Mouse (Mus musculus): ENCODE results near the gene Rps16. TPM values are rescaled to one million over a fixed set of nuclear protein-coding genes. Genes with fewer than 3 reads are reported as not detected.
"Not testable (repeated sequence)": the region's sequence is repeated elsewhere in the genome, so short reads cannot be mapped to it uniquely, and the experiment has no call there.

Gene Rps16
- polyA plus RNA-seq, 1 experiment from 2014 or later: 599 TPM

GRCm38 (mm10) chr7:28382981-28383396 lies 32.5 kb downstream of the Rps16 start:
- peak; percentile 38 for ATAC-seq (ENCODE audit: extremely low read depth, insufficient number of reproducible peaks, low FRiP score, low TSS enrichment)
- peak overlapping the region; percentile 88 for H3K4me2 ChIP-seq
- no peaks in the 10 kb centered on the region for H3K27me3 ChIP-seq (replicated peaks)
- H3K27ac ChIP-seq (replicated peaks): peak overlapping the region; percentile 100
- H3K9me3 ChIP-seq: no peaks in the 10 kb centered on the region
- H3K4me3 ChIP-seq: peak overlapping the region; percentile 46
- WGBS: 9% methylated on average over 11 of the region's 11 CpGs
- H3K9ac ChIP-seq: peak overlapping the region; percentile 85
- peaks cover 26% of the 10 kb centered on the region for H3K36me3 ChIP-seq
- peaks cover 54% of the 10 kb centered on the region for H3K4me1 ChIP-seq

DNA sequence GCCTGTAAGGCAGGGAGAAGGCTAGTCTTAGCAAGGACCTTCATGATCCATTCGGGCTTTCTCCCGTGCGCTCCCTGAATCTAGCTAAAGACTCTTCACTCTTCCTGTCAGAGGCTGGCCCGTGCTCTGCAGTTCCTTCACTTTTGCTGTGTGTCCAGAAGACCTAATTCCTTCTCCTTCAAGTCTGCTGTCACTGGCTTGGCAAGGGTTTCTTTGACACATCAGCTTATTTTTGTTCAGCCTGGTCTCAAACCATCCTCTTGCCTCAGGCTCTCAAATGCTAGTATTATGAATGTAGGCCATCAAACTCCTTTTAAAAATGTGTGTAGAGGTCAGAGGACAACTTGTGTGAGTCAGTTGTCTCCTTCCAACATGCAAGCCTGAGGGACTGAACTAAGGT lies 33.2 kb downstream of the Rps16 start:
- WGBS: 77% methylated on average over 4 of the region's 4 CpGs
- Histone ChIP-seq H3K4me2 (peak overlapping the region; percentile 88), H3K27me3 (replicated peaks) (no peaks in the 10 kb centered on the region), H3K27ac (replicated peaks) (peak overlapping the region; percentile 100), H3K9ac (peak overlapping the region; percentile 85), H3K36me3 (peaks cover 31% of the 10 kb centered on the region), H3K4me1 (peaks cover 51% of the 10 kb centered on the region), H3K9me3 (no peaks in the 10 kb centered on the region), H3K4me3 (no peak overlapping the region)
- no peak for ATAC-seq (ENCODE audit: extremely low read depth, insufficient number of reproducible peaks, low FRiP score, low TSS enrichment)

- Histone ChIP-seq H3K27me3 (replicated peaks) (no peaks in the 10 kb centered on the region), H3K9me3 (no peaks in the 10 kb centered on the region), H3K27ac (replicated peaks) (0 out of 2 replicates have a peak overlapping the region, but pooled peaks have one; percentile 5), H3K4me1 (peaks cover 51% of the 10 kb centered on the region), H3K4me2 (peak overlapping the region; percentile 88; the same call in 1 of the 2 replicates), H3K9ac (no peak overlapping the region), H3K36me3 (peaks cover 36% of the 10 kb centered on the region), H3K4me3 (no peak overlapping the region)
- no peak for ATAC-seq (ENCODE audit: extremely low read depth, insufficient number of reproducible peaks, low FRiP score, low TSS enrichment)
- 84% methylated on average over 6 of the region's 6 CpGs for WGBS
Observed at GRCm38 (mm10) chr7:28384162-28384561, 33.7 kb downstream of the Rps16 start.

- Histone ChIP-seq H3K27ac (replicated peaks) (no peak overlapping the region), H3K9ac (no peak overlapping the region)
Observed at GRCm38 (mm10) chr7:28385196-28385595, 34.7 kb downstream of the Rps16 start.

DNA sequence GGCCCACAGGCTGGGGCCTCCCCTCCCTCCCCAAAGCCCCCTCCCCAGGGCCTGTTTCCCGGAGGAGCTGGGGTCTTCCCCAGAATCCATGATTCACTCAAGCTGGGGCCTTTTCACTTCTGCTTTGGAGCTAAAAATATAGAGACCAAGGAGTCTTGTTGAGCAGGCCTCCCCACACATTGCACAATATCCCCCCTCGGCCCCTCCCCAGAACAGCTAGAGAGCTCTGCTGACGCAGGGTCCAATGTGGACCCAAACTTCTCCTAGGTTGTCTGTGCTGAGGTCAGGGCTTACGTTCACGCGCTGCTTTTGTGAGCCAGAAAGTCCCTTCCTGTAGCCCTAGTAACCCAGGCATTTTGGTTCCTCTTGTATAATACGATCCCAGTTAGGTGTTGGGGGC lies 35.6 kb downstream of the Rps16 start:
- no peak overlapping the region for H3K4me3 ChIP-seq
- H3K9me3 ChIP-seq: no peaks in the 10 kb centered on the region
- no peak overlapping the region for H3K27ac ChIP-seq (replicated peaks)
- ATAC-seq (ENCODE audit: extremely low read depth, insufficient number of reproducible peaks, low FRiP score, low TSS enrichment): no peak
- H3K4me2 ChIP-seq: no peak overlapping the region
- WGBS: 72% methylated on average over 7 of the region's 7 CpGs
- H3K4me1 ChIP-seq: peaks cover 33% of the 10 kb centered on the region
- H3K36me3 ChIP-seq: peaks cover 54% of the 10 kb centered on the region
- H3K27me3 ChIP-seq (replicated peaks): no peaks in the 10 kb centered on the region
- H3K9ac ChIP-seq: peak overlapping the region; percentile 24; the same call in 1 of the 2 replicates

More at GRCm38 (mm10) chr7:28385196-28385595, 34.7 kb downstream of the Rps16 start:
- peaks cover 41% of the 10 kb centered on the region for H3K4me1 ChIP-seq
- H3K36me3 ChIP-seq: peaks cover 46% of the 10 kb centered on the region
- H3K9me3 ChIP-seq: no peaks in the 10 kb centered on the region
- no peak for ATAC-seq (ENCODE audit: extremely low read depth, insufficient number of reproducible peaks, low FRiP score, low TSS enrichment)
- no peak overlapping the region for H3K4me2 ChIP-seq
- no peak overlapping the region for H3K4me3 ChIP-seq
- H3K27me3 ChIP-seq (replicated peaks): no peaks in the 10 kb centered on the region
- 89% methylated on average over 9 of the region's 9 CpGs for WGBS

DNA sequence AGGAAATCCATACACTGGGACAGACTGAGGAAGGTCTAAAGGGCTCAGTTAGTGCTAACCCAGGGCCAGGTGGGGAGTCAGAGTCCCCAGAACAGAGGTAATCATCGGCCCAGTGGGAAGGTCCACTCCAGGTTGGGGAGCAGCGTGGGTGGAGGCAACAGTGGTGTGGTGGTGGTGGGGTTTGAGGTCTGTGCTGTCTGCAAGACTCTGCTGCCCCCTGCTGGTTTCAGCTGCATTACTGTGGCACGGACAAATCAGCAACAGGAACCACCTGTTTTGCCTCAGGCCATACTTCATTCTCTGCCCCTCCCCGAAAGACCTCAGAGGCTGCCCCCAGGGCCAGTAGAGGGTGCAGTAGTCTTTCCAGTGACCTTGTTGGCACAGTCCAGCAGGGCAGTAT lies 36.0 kb downstream of the Rps16 start:
- no peaks in the 10 kb centered on the region for H3K27me3 ChIP-seq (replicated peaks)
- no peak overlapping the region for H3K27ac ChIP-seq (replicated peaks)
- H3K9me3 ChIP-seq: no peaks in the 10 kb centered on the region
- peaks cover 54% of the 10 kb centered on the region for H3K36me3 ChIP-seq
- no peak for ATAC-seq (ENCODE audit: extremely low read depth, insufficient number of reproducible peaks, low FRiP score, low TSS enrichment)
- no peak overlapping the region for H3K4me2 ChIP-seq
- 9% methylated on average over 4 of the region's 4 CpGs for WGBS
- H3K4me1 ChIP-seq: peaks cover 31% of the 10 kb centered on the region
- H3K4me3 ChIP-seq: no peak overlapping the region
- peak overlapping the region; percentile 24; the same call in 1 of the 2 replicates for H3K9ac ChIP-seq

DNA sequence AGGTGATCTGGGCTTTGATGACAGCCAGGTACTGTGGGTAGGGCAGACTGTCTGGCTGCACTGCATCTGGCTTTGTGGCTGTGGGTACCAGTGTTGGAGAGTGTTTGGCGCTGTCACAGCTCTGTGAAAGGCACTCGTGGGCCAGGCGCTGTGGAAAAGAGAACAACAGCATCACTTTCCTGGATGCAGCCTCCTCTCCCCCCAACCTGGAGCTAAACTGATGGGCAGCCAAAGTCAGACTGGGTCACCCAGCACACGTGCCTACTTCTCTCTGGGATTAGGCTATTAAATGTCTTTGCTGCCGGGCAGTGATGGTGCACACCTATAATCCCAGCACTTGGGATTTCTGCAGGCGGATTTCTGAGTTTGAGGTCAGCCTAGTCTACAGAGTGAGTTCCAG lies 36.4 kb downstream of the Rps16 start:
- Histone ChIP-seq H3K4me1 (peaks cover 31% of the 10 kb centered on the region), H3K36me3 (peaks cover 54% of the 10 kb centered on the region)
- not testable (repeated sequence) for H3K27ac ChIP-seq (replicated peaks); H3K27me3 ChIP-seq (replicated peaks); ATAC-seq (ENCODE audit: extremely low read depth, insufficient number of reproducible peaks, low FRiP score, low TSS enrichment); H3K4me3 ChIP-seq; H3K9me3 ChIP-seq; H3K4me2 ChIP-seq; H3K9ac ChIP-seq
- 78% methylated on average over 6 of the region's 6 CpGs for WGBS

DNA sequence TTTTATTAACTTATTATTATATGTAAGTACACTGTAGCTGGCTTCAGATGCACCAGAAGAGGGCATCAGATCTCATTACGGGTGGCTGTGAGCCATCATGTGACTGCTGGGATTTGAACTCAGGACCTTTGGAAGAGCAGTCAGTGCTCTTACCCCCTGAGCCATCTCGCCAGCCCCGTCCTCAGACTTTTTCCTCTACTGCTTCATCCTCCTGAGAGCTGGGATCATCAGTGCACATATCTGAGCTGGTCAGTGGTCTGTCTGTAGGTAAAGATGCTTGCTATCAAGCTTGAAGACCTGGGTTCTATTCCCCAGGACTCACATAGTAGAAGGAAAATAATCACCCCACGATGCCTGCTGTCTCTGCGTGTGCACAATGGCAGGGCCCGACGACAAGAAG lies 36.9 kb downstream of the Rps16 start:
- not testable (repeated sequence) for ATAC-seq (ENCODE audit: extremely low read depth, insufficient number of reproducible peaks, low FRiP score, low TSS enrichment); H3K9me3 ChIP-seq; H3K9ac ChIP-seq; H3K4me3 ChIP-seq; H3K27ac ChIP-seq (replicated peaks); H3K27me3 ChIP-seq (replicated peaks); H3K4me2 ChIP-seq
- 84% methylated on average over 7 of the region's 7 CpGs for whole genome bisulfite sequencing
- peaks cover 29% of the 10 kb centered on the region for H3K4me1 ChIP-seq
- H3K36me3 ChIP-seq: peaks cover 54% of the 10 kb centered on the region

DNA sequence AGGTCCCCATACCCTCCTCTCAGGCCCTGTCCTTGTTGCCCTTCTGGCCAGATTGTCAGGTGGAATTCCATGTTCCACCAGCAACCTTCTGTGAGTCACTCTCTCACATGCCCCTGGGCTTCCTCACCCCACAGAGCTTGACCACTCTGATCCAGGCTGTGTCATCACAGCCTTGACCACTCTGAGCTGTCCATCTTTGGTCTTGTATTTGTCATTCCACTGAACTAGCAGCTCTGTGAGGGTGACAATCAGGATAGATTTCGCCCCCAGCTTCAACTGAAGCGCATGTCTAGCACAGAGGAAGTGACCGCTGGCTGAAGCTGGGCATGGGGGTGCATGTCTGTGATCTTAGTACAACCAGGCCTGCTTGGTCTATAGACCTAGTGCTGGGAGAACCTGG lies 39.9 kb downstream of the Rps16 start:
- Histone ChIP-seq H3K27ac (replicated peaks) (no peak overlapping the region), H3K9ac (no peak overlapping the region), H3K4me2 (no peak overlapping the region), H3K9me3 (no peaks in the 10 kb centered on the region), H3K27me3 (replicated peaks) (no peaks in the 10 kb centered on the region), H3K36me3 (peaks cover 59% of the 10 kb centered on the region), H3K4me1 (peaks cover 20% of the 10 kb centered on the region), H3K4me3 (no peak overlapping the region)
- WGBS: 96% methylated on average over 3 of the region's 3 CpGs
- no peak for ATAC-seq (ENCODE audit: extremely low read depth, insufficient number of reproducible peaks, low FRiP score, low TSS enrichment)

DNA sequence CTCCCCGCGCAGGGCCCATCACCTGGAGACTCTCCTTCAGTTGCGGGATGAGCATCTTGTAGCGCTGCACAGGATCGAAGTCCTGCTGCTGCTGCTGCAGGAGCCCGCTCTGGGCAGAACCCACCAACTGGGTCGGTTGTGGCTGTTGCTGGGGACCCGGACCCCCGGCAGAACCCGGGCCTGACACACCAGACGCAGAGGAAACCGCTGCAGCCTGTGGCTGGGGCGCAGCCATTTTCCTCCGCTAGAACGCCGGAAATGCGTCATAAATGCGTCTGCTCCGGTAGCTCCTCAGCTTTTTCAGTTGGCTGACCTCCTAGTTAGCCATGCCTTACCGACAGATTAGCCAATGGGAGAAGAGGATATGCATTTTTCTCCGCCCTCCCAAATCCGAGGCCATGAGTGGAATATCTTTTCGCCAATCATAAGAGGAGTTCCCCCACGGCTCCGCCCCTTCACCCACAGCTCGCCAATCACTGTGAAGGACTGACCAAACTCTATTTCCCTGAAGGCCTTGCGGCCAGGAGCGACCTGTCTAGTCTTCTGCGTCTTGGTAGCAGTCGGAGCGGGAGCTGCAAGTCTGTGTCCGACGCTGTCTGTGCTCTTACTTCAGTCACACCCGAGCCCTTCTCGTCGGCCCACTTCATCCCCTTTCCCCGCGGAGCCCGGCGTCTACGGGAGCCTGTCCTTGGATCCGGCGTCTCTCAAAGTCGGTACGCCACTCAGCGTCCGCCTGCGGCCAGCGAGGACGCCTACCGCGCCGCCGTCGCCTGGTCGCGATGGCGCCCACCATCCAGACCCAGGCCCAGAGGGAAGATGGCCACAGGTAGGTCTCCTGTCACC lies 42.2 kb downstream of the Rps16 start, which contains the start of the genes Med29 and Paf1:
Gene Med29, minus strand, starts transcription at position 280 of the 843 bp plus-strand sequence.
Gene Paf1, plus strand, starts transcription at position 523 of the 843 bp plus-strand sequence.
- H3K27ac ChIP-seq (replicated peaks): peak within 1 kb of the TSS; percentile 76
- WGBS: under 1% methylated on average over 58 of the region's 58 CpGs
- peak within 1 kb of the TSS; percentile 82 for H3K4me2 ChIP-seq
- peaks cover 16% of the 10 kb centered on the region for H3K4me1 ChIP-seq
- H3K27me3 ChIP-seq (replicated peaks): no peaks in the 10 kb centered on the region
- no peaks in the 10 kb centered on the region for H3K9me3 ChIP-seq
- peaks cover 67% of the 10 kb centered on the region for H3K36me3 ChIP-seq
- peak within 1 kb of the TSS; percentile 75 for H3K4me3 ChIP-seq
- ATAC-seq (ENCODE audit: extremely low read depth, insufficient number of reproducible peaks, low FRiP score, low TSS enrichment): peak; percentile 94
- H3K9ac ChIP-seq: peak within 1 kb of the TSS; percentile 92

DNA sequence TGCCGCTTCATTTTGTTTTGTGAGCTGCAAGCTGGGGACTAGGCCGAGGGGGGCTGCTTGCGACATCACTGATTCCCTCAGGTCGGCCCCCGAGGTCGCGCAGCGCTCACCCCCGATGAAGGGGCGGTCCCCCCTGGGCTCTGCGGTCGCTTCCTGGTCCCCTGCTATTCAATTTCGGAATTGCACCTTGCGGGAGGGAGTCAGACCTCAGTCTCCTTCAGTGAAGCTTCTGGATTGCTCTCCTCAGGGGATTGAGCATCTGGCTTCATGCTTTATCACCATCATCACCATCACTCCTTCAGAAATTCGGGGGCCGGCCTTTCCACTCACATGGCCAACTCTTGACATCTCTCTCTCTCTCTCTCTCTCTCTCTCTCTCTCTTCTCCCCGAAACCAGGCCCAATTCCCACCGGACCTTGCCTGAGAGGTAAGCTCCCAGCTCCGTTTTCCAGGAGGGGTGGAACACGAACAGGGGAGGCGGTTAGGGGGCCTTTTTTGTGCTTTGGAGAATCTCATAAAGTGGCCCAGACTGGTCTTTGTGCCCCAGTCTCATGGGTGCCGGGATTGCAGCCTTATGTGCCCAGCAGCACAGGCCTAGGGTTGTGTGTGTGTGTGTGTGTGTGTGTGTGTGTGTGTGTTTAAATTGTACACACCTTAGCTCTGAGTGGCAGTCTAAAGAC lies 43.0 kb downstream of the Rps16 start:
- ATAC-seq (ENCODE audit: extremely low read depth, insufficient number of reproducible peaks, low FRiP score, low TSS enrichment): no peak
- Histone ChIP-seq H3K4me2 (peak overlapping the region; percentile 82), H3K9me3 (no peaks in the 10 kb centered on the region), H3K27ac (replicated peaks) (peak overlapping the region; percentile 76), H3K36me3 (peaks cover 67% of the 10 kb centered on the region), H3K27me3 (replicated peaks) (no peaks in the 10 kb centered on the region), H3K4me3 (peak overlapping the region; percentile 75), H3K9ac (peak overlapping the region; percentile 86), H3K4me1 (peaks cover 16% of the 10 kb centered on the region)
- 8% methylated on average over 22 of the region's 22 CpGs for whole genome bisulfite sequencing

Data from heart, embryonic 13.5 days (tissue).